Mouse (Mus musculus): ENCODE measurements at regions not wholly inside any gene's neighbourhood (a gene's known extent, or its start where the extent isn't known, plus 50 kb on each side); places are given as distances from the start of the nearest gene placed in this dataset.

GRCm38 (mm10) chr11:20468319-20469018, 74.6 kb upstream of the Sertad2 start:
- H3K4me2 ChIP-seq: no peak overlapping the region
- no peaks in the 10 kb centered on the region for H3K4me1 ChIP-seq (ENCODE audit: control insufficient read depth, insufficient read depth, low read length)
- H3K9me3 ChIP-seq (replicated peaks; ENCODE audit: control insufficient read depth, low read length): no peaks in the 10 kb centered on the region
- H3K27me3 ChIP-seq (ENCODE audit: control insufficient read depth, insufficient read depth, low read length): peaks cover 8% of the 10 kb centered on the region
- no peaks in the 10 kb centered on the region for H3K36me3 ChIP-seq (ENCODE audit: control insufficient read depth, insufficient read depth, low read length)
- no peak overlapping the region for H3K27ac ChIP-seq (ENCODE audit: low read depth, low read length)
- no peak overlapping the region for H3K4me3 ChIP-seq (ENCODE audit: low read depth, low read length)
- ATAC-seq (replicated peaks; ENCODE audit: insufficient number of reproducible peaks, low FRiP score, low TSS enrichment): no peak
- 65% methylated on average over 12 of the region's 12 CpGs for WGBS (ENCODE audit: insufficient replicate concordance)
- no peak overlapping the region for H3K9ac ChIP-seq (ENCODE audit: low read depth, low read length)

GRCm38 (mm10) chr11:20469368-20469767, 73.7 kb upstream of the Sertad2 start:
- no peak for ATAC-seq (replicated peaks; ENCODE audit: insufficient number of reproducible peaks, low FRiP score, low TSS enrichment)
- 41% methylated on average over 5 of the region's 5 CpGs for WGBS (ENCODE audit: insufficient replicate concordance)
- peaks cover 4% of the 10 kb centered on the region; the same call in 1 of the 2 replicates for H3K27me3 ChIP-seq (ENCODE audit: control insufficient read depth, insufficient read depth, low read length)
- no peak overlapping the region for H3K27ac ChIP-seq (ENCODE audit: low read depth, low read length)
- no peak overlapping the region for H3K9ac ChIP-seq (ENCODE audit: low read depth, low read length)
- H3K4me3 ChIP-seq (ENCODE audit: low read depth, low read length): no peak overlapping the region
- no peaks in the 10 kb centered on the region for H3K4me1 ChIP-seq (ENCODE audit: control insufficient read depth, insufficient read depth, low read length)
- no peaks in the 10 kb centered on the region for H3K36me3 ChIP-seq (ENCODE audit: control insufficient read depth, insufficient read depth, low read length)
- no peaks in the 10 kb centered on the region for H3K9me3 ChIP-seq (replicated peaks; ENCODE audit: control insufficient read depth, low read length)
- no peak overlapping the region for H3K4me2 ChIP-seq

- Histone ChIP-seq H3K4me2 (no peak overlapping the region), H3K27ac (ENCODE audit: low read depth, low read length) (no peak overlapping the region), H3K4me3 (ENCODE audit: low read depth, low read length) (no peak overlapping the region), H3K9me3 (replicated peaks; ENCODE audit: control insufficient read depth, low read length) (no peaks in the 10 kb centered on the region), H3K27me3 (ENCODE audit: control insufficient read depth, insufficient read depth, low read length) (peaks cover 4% of the 10 kb centered on the region; the same call in 1 of the 2 replicates), H3K36me3 (ENCODE audit: control insufficient read depth, insufficient read depth, low read length) (no peaks in the 10 kb centered on the region), H3K9ac (ENCODE audit: low read depth, low read length) (no peak overlapping the region), H3K4me1 (ENCODE audit: control insufficient read depth, insufficient read depth, low read length) (no peaks in the 10 kb centered on the region)
- WGBS (ENCODE audit: insufficient replicate concordance): 87% methylated on average over 6 of the region's 6 CpGs
- ATAC-seq (replicated peaks; ENCODE audit: insufficient number of reproducible peaks, low FRiP score, low TSS enrichment): no peak
These were observed 72.7 kb upstream of the Sertad2 start for GRCm38 (mm10) chr11:20470396-20470795.

- no peak overlapping the region for H3K4me3 ChIP-seq (ENCODE audit: low read depth, low read length)
- no peaks in the 10 kb centered on the region for H3K9me3 ChIP-seq (replicated peaks; ENCODE audit: control insufficient read depth, low read length)
- H3K27ac ChIP-seq (ENCODE audit: low read depth, low read length): no peak overlapping the region
- H3K36me3 ChIP-seq (ENCODE audit: control insufficient read depth, insufficient read depth, low read length): no peaks in the 10 kb centered on the region
- no peak overlapping the region for H3K9ac ChIP-seq (ENCODE audit: low read depth, low read length)
- WGBS (ENCODE audit: insufficient replicate concordance): 30% methylated on average over 1 of the region's 1 CpGs
- no peaks in the 10 kb centered on the region; the same call in 1 of the 2 replicates for H3K27me3 ChIP-seq (ENCODE audit: control insufficient read depth, insufficient read depth, low read length)
- H3K4me2 ChIP-seq: no peak overlapping the region
- ATAC-seq (replicated peaks; ENCODE audit: insufficient number of reproducible peaks, low FRiP score, low TSS enrichment): no peak
- H3K4me1 ChIP-seq (ENCODE audit: control insufficient read depth, insufficient read depth, low read length): peaks cover under 1% of the 10 kb centered on the region; the same call in 1 of the 2 replicates
These were observed 70.7 kb upstream of the Sertad2 start for GRCm38 (mm10) chr11:20472336-20472735.

GRCm38 (mm10) chr11:20475629-20476028, 67.4 kb upstream of the Sertad2 start:
- ATAC-seq (replicated peaks; ENCODE audit: insufficient number of reproducible peaks, low FRiP score, low TSS enrichment): no peak
- H3K9me3 ChIP-seq (replicated peaks; ENCODE audit: control insufficient read depth, low read length): no peaks in the 10 kb centered on the region; the same call in 1 of the 2 replicates
- no peak overlapping the region for H3K9ac ChIP-seq (ENCODE audit: low read depth, low read length)
- H3K4me3 ChIP-seq (ENCODE audit: low read depth, low read length): no peak overlapping the region
- 68% methylated on average over 7 of the region's 7 CpGs for WGBS (ENCODE audit: insufficient replicate concordance)
- H3K4me2 ChIP-seq: no peak overlapping the region
- H3K4me1 ChIP-seq (ENCODE audit: control insufficient read depth, insufficient read depth, low read length): peaks cover 3% of the 10 kb centered on the region; the same call in 1 of the 2 replicates
- no peaks in the 10 kb centered on the region for H3K36me3 ChIP-seq (ENCODE audit: control insufficient read depth, insufficient read depth, low read length)
- no peak overlapping the region for H3K27ac ChIP-seq (ENCODE audit: low read depth, low read length)
- no peaks in the 10 kb centered on the region; the same call in 1 of the 2 replicates for H3K27me3 ChIP-seq (ENCODE audit: control insufficient read depth, insufficient read depth, low read length)

- Histone ChIP-seq H3K27me3 (ENCODE audit: control insufficient read depth, insufficient read depth, low read length) (no peaks in the 10 kb centered on the region; the same call in 1 of the 2 replicates), H3K9me3 (replicated peaks; ENCODE audit: control insufficient read depth, low read length) (no peaks in the 10 kb centered on the region; the same call in 1 of the 2 replicates), H3K4me1 (ENCODE audit: control insufficient read depth, insufficient read depth, low read length) (peaks cover 3% of the 10 kb centered on the region; the same call in 1 of the 2 replicates), H3K36me3 (ENCODE audit: control insufficient read depth, insufficient read depth, low read length) (no peaks in the 10 kb centered on the region), H3K27ac (ENCODE audit: low read depth, low read length) (no peak overlapping the region), H3K4me3 (ENCODE audit: low read depth, low read length) (no peak overlapping the region), H3K4me2 (no peak overlapping the region), H3K9ac (ENCODE audit: low read depth, low read length) (no peak overlapping the region)
- WGBS (ENCODE audit: insufficient replicate concordance): 85% methylated on average over 3 of the region's 3 CpGs
- ATAC-seq (replicated peaks; ENCODE audit: insufficient number of reproducible peaks, low FRiP score, low TSS enrichment): no peak
These were observed 66.6 kb upstream of the Sertad2 start for GRCm38 (mm10) chr11:20476494-20476893.

GRCm38 (mm10) chr11:20477183-20478037, 65.6 kb upstream of the Sertad2 start:
- Histone ChIP-seq H3K9me3 (replicated peaks; ENCODE audit: control insufficient read depth, low read length) (no peaks in the 10 kb centered on the region; the same call in 1 of the 2 replicates), H3K4me3 (ENCODE audit: low read depth, low read length) (no peak overlapping the region), H3K27me3 (ENCODE audit: control insufficient read depth, insufficient read depth, low read length) (peaks cover 2% of the 10 kb centered on the region; the same call in 1 of the 2 replicates), H3K9ac (ENCODE audit: low read depth, low read length) (0 out of 2 replicates have a peak overlapping the region, but pooled peaks have one; percentile 43), H3K36me3 (ENCODE audit: control insufficient read depth, insufficient read depth, low read length) (no peaks in the 10 kb centered on the region), H3K27ac (ENCODE audit: low read depth, low read length) (no peak overlapping the region), H3K4me2 (peak overlapping the region; percentile 52), H3K4me1 (ENCODE audit: control insufficient read depth, insufficient read depth, low read length) (peaks cover 3% of the 10 kb centered on the region; the same call in 1 of the 2 replicates)
- peak; percentile 42 for ATAC-seq (replicated peaks; ENCODE audit: insufficient number of reproducible peaks, low FRiP score, low TSS enrichment)
- 23% methylated on average over 19 of the region's 19 CpGs for WGBS (ENCODE audit: insufficient replicate concordance)

- Histone ChIP-seq H3K27ac (ENCODE audit: low read depth, low read length) (no peak overlapping the region), H3K9me3 (replicated peaks; ENCODE audit: control insufficient read depth, low read length) (no peaks in the 10 kb centered on the region; the same call in 1 of the 2 replicates), H3K4me2 (no peak overlapping the region), H3K27me3 (ENCODE audit: control insufficient read depth, insufficient read depth, low read length) (peaks cover 9% of the 10 kb centered on the region; the same call in 1 of the 2 replicates), H3K4me1 (ENCODE audit: control insufficient read depth, insufficient read depth, low read length) (peaks cover 3% of the 10 kb centered on the region; the same call in 1 of the 2 replicates), H3K9ac (ENCODE audit: low read depth, low read length) (no peak overlapping the region), H3K4me3 (ENCODE audit: low read depth, low read length) (no peak overlapping the region), H3K36me3 (ENCODE audit: control insufficient read depth, insufficient read depth, low read length) (no peaks in the 10 kb centered on the region)
- no peak for ATAC-seq (replicated peaks; ENCODE audit: insufficient number of reproducible peaks, low FRiP score, low TSS enrichment)
- WGBS (ENCODE audit: insufficient replicate concordance): 82% methylated on average over 3 of the region's 3 CpGs
These were observed 62.4 kb upstream of the Sertad2 start for GRCm38 (mm10) chr11:20480632-20481031.
